Mouse (Mus musculus) E14TG2a.4 (cell line): ENCODE measurements around the gene Ccrl2.

Experiments used
- CTCF ChIP-seq: conservative IDR thresholded peaks from 2 replicates; pipeline ENCODE4 v1.5.1; 2014; ENCODE audit warnings: low read length
- NANOG ChIP-seq: IDR thresholded peaks from 2 replicates; pipeline ENCODE4 v1.6.1; 2014; ENCODE audit warnings: borderline replicate concordance, low read length, mixed read lengths
- POU5F1 ChIP-seq: IDR thresholded peaks from 2 replicates; pipeline ENCODE4 v1.6.1; 2014; ENCODE audit warnings: low read length, borderline replicate concordance

- TF ChIP-seq CTCF (no peak), POU5F1 (no peak), NANOG (no peak)
These were observed 24.4 kb upstream of the Ccrl2 start for GRCm38 (mm10) chr9:111081765-111082164.
